26 mouse cellular contexts compared by ENCODE assay signal in the genomic region with DNA sequence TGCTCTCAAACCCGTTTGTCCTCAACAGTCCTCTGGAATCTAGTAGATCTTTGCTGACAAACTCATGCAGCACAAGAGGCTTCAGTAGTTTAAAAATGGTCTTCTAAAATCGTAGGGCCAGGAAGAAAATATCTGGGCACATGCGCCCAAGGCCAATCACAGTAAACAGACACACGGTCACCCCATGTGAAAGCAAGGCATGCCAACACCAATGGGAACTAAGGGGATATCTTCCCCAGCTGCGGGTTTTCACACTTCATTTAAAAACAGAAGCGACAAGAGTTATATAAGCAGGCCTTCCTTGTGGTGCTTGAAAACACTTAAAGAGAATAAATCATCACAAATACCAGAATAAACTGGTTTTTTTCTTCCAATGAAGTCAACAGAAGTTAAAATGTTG.
DNase-seq lines count a peak whose midpoint lies in the region; ATAC-seq and TF ChIP-seq lines count a peak whose summit lies in the region.
"Had no signal": no experiment of that assay in that cellular context is flagged by ENCODE, and none has a peak within 500 bp of the region (broad histone marks: within the 10 kb centered on the region; RNA-seq: fewer than 3 reads in every experiment).

No protein-coding gene starts in this region.

- TF ChIP-seq POLR2A in cortical plate, adult 2 months (IDR thresholded peaks at IDR 0.05; ENCODE audit: extremely low read depth, insufficient read depth, low read length), result no peak

- no peak for ATAC-seq in megakaryocyte progenitor cell, adult 5-6 weeks (replicated peaks; ENCODE audit: poor library complexity)
- ATAC-seq: CD4-positive, CD25-positive, alpha-beta regulatory T cell, adult 4 months; forebrain, embryonic 13.5 days; hindbrain, postnatal 0 days had no signal

- H3K4me1 ChIP-seq in cortical plate, adult 2 months (ENCODE audit: control insufficient read depth, insufficient read depth, low read length), result no peaks in the 10 kb centered on the region; the same call in 1 of the 2 replicates
- H3K4me1 ChIP-seq: forebrain, embryonic 10.5 days; forebrain, embryonic 13.5 days had no signal

- H3K4me3 ChIP-seq in cortical plate, adult 2 months (ENCODE audit: insufficient read depth, low read length), result no peak overlapping the region
- H3K4me3 ChIP-seq: forebrain, embryonic 10.5 days; forebrain, embryonic 13.5 days; heart, adult 2 months; heart, embryonic 10.5 days; heart, embryonic 13.5 days had no signal

- no peak for TF ChIP-seq CTCF in cortical plate, adult 2 months (IDR thresholded peaks at IDR 0.05; ENCODE audit: extremely low read depth, insufficient read depth, low read length)

- peak; percentile 21 to 50 for DNase-seq in frontal cortex, postnatal 36 days (ENCODE audit: low spot score in 2 of 2)
- no peak for DNase-seq in frontal cortex, postnatal 14 days (ENCODE audit: low spot score in 2 of 2)
- peak; percentile 23 to 51 for DNase-seq in left cerebral cortex, adult 9 months (ENCODE audit: low spot score in 2 of 2)
- DNase-seq in left cerebral cortex, postnatal 4 days, result no peak
- peak; percentile 28 for DNase-seq in right cerebral cortex, adult 18-20 months
- DNase-seq in right cerebral cortex, postnatal 4 days, result no peak
- DNase-seq: adrenal gland, adult 2 months; adrenal gland, postnatal 14 days; cerebellum, adult 11-12 months; cerebellum, adult 8-10 months; cerebellum, postnatal 10 days; cerebellum, postnatal 36 days; gastrocnemius, postnatal 10 days; gastrocnemius, postnatal 36 days; heart, adult 2 months; heart, postnatal 14 days; heart, postnatal 4 days had no signal

- H3K27ac ChIP-seq in cortical plate, adult 2 months (ENCODE audit: insufficient read depth, low read length), result peak overlapping the region; percentile 35; the same call in 1 of the 2 replicates
- H3K27ac ChIP-seq: forebrain, embryonic 10.5 days; forebrain, embryonic 13.5 days; heart, adult 2 months; heart, embryonic 10.5 days; heart, embryonic 13.5 days; hindbrain, embryonic 14.5 days; hindbrain, postnatal 0 days had no signal

- intact Hi-C loops in left cerebral cortex, postnatal 4 days (cut with DNase I), result no loop called here

Comparison
In these comparisons a context has a peak if more than half of its experiments do, and no peak if none do; other contexts are left out.
1. DNase-seq: peak in frontal cortex, postnatal 36 days (2 of 2), left cerebral cortex, adult 9 months (2 of 2) and right cerebral cortex, adult 18-20 months (single experiment); none in frontal cortex, postnatal 14 days (0 of 2), left cerebral cortex, postnatal 4 days (single experiment) and right cerebral cortex, postnatal 4 days (single experiment).